Mouse (Mus musculus) bone marrow macrophage, adult 2 months (primary cell): ENCODE results near the gene Tpk1. TPM values are rescaled to one million over a fixed set of nuclear protein-coding genes. Genes with fewer than 3 reads are reported as not detected.

Source experiments
- H3K27ac ChIP-seq: 2 replicates; pipeline ENCODE4 v1.5.1; 2012; ENCODE audit warnings: low read depth, low read length; ENCODE audit not compliant: insufficient read depth
- H3K4me1 ChIP-seq: 2 replicates; pipeline ENCODE4 v1.6.1; 2012; ENCODE audit warnings: low read length; ENCODE audit not compliant: control insufficient read depth, insufficient read depth
- H3K4me3 ChIP-seq: 2 replicates; pipeline ENCODE4 v1.5.1; 2012; ENCODE audit warnings: mild to moderate bottlenecking, low read length, moderate library complexity; ENCODE audit not compliant: insufficient read depth
- CTCF ChIP-seq: IDR thresholded peaks from 2 replicates; pipeline ENCODE4 v1.5.1; 2012; ENCODE audit warnings: low read depth, mild to moderate bottlenecking, low read length, moderate library complexity
- POLR2A ChIP-seq: IDR thresholded peaks from 2 replicates; pipeline ENCODE4 v1.6.1; 2012; ENCODE audit warnings: mild to moderate bottlenecking, low read depth, low read length, borderline replicate concordance
- polyA plus RNA-seq: library from polyadenylated mRNA; stranded (reverse); fragments of >200 nt; gene quantifications from 2 replicates; pipeline ENCODE4 v1.2.4, GENCODE M21; 2012; ENCODE audit not compliant: missing spikeins, insufficient read depth, insufficient read length

The Tpk1 gene
- polyA plus RNA-seq, 1 experiment = 12.1 TPM

DNA sequence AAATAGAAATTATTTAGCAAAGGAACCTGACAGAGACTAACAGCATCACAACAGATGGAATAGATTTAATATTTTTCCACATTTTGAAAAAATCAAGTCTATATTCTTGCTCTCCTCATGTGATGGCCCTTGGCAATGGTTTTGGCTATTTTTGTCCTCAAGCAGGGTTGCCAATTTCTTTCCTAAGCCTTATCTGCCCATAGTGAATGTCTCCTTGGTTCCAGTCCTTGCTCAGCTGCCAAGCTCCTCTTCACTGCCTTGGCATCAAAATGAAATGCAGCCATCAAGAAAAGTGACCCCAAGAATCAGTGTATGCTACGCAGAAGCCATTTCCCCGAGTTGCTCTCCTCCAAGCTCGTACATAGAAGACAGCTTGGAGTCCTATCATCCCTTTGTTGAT lies 263.0 kb downstream of the Tpk1 start:
- Histone ChIP-seq H3K27ac (no peak overlapping the region), H3K4me1 (no peaks in the 10 kb centered on the region), H3K4me3 (no peak overlapping the region)
- TF ChIP-seq CTCF = no peak
- no peak for TF ChIP-seq POLR2A

DNA sequence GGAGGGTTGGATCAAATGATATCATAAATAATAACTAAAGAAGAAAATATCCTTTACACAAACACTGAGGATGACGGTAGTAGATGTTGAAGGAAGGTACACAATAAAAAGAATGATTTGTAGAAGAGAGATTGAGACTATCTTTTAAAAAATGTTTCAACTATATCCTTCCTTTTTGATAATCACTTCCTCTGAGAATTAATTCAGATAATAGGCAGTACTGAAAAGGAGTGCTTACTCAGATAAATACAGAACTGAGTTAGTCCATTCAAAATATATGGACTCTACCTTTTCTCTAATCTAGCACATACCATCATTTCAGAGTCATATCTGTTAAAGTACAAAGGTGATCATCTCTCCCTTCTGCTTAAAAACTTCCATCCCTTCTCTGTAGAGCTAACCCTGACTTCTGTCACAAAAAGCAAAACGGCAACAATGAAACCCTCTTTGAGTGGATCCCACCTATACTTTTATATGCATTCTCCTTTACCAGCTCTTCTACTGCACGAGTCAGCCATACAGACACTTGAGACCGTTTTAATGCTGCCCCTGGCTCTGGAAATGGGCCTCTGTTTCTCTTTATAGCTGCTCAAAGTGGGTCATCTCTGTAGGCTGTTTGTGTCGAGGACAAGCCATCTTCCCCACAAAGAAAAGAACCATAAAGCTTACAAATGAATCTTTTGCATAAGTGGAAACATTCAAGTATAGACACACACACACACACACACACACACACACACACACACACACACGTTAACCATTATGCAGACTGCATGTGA lies 263.7 kb downstream of the Tpk1 start:
- Histone ChIP-seq H3K4me1 (no peaks in the 10 kb centered on the region), H3K27ac (no peak overlapping the region), H3K4me3 (no peak overlapping the region)
- TF ChIP-seq POLR2A (no peak), CTCF (no peak)

DNA sequence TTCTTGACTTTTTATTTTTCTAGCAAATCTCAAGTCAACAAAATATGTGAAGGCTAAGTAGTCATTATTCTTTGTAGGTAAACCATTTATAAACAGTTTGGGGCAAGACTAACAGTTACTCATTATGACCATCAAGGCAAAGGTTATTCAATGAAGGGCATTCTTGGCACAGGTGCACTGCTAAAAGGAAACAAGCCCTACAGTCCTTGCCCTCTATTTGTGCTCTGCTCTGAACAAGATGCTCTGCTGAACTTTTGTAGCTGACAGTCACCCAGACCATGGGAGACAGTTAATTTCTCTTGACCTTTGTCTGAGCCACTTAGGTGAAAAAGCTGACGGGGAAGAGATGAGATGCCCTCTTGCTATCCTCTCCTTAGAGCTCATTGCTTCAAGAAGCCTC lies 269.7 kb downstream of the Tpk1 start:
- Histone ChIP-seq H3K4me1 (0 out of 2 replicates have a peak, but pooled peaks cover 2% of the 10 kb centered on the region), H3K4me3 (no peak overlapping the region), H3K27ac (no peak overlapping the region)
- TF ChIP-seq CTCF (no peak), POLR2A (no peak)

DNA sequence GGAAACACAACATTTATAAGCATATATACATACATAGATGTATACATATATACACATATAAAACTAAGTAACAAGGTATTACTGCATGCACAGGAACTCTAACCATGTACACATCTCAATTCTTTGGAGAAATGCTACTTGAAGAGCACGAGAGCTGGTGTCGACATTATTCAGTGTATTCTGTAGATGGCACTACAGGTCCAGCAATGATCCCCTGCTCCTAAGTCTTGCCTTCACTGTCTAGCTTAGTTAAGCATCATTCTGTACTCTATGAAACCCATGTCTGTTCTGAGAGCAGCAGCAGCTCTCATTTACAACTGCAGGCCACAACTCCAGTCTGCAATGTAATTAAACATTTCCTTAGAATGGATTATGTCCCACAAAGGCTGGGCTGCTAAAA lies 270.5 kb downstream of the Tpk1 start:
- Histone ChIP-seq H3K27ac (no peak overlapping the region), H3K4me1 (0 out of 2 replicates have a peak, but pooled peaks cover 2% of the 10 kb centered on the region), H3K4me3 (no peak overlapping the region)
- TF ChIP-seq CTCF (no peak), POLR2A (no peak)

DNA sequence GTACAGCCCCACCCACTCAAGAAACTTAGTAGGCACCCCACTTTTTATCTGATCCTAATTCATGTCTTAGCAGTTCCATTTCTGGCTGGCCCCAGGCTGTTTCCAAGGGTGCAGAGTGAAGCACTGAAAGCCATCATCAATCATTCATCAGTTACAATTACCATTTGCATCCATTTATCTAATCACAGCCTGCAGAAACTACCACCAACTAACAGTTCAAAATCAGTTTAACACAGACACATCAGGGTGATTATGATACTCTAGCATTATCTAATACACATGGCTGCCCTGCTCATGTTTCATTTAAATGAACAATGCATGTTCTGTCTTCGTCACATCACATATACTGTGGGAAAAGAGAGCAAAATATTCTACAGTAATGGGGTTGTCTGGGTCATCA lies 274.7 kb downstream of the Tpk1 start:
- no peak for TF ChIP-seq POLR2A
- TF ChIP-seq CTCF = no peak
- Histone ChIP-seq H3K27ac (no peak overlapping the region), H3K4me3 (no peak overlapping the region), H3K4me1 (0 out of 2 replicates have a peak, but pooled peaks cover 2% of the 10 kb centered on the region)

GRCm38 (mm10) chr6:43387273-43387672 lies 278.8 kb downstream of the Tpk1 start:
- H3K4me3 ChIP-seq = no peak overlapping the region
- H3K27ac ChIP-seq = no peak overlapping the region
- peaks cover 10% of the 10 kb centered on the region for H3K4me1 ChIP-seq
- TF ChIP-seq CTCF = no peak
- no peak for TF ChIP-seq POLR2A

GRCm38 (mm10) chr6:43384841-43385240 lies 281.2 kb downstream of the Tpk1 start:
- Histone ChIP-seq H3K4me3 (no peak overlapping the region), H3K4me1 (peaks cover 10% of the 10 kb centered on the region), H3K27ac (peak overlapping the region; percentile 9; the same call in 1 of the 2 replicates)
- TF ChIP-seq POLR2A = no peak
- no peak for TF ChIP-seq CTCF

DNA sequence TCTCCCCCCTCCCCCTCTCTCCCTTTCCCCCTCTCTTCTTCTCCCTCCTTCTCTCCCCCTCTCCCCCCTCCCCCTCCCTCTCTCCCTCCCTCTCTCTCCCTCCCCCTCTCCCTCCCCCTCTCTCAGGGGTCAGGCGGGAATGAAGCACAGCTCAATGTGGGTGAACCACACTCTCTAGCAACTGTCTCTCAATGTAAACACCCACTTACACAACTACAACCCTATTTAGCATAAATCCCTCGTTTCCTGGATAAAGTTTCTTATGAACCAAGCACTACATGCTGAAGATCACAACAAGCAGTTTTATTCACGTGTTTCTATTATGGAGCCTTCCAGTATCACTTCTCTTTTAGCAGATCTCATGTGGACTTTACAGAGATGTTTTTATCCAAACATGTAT lies 281.8 kb downstream of the Tpk1 start:
- peaks cover 10% of the 10 kb centered on the region for H3K4me1 ChIP-seq
- no peak for TF ChIP-seq POLR2A
- TF ChIP-seq CTCF = no peak
- H3K27ac ChIP-seq = peak overlapping the region; percentile 53
- no peak overlapping the region for H3K4me3 ChIP-seq

DNA sequence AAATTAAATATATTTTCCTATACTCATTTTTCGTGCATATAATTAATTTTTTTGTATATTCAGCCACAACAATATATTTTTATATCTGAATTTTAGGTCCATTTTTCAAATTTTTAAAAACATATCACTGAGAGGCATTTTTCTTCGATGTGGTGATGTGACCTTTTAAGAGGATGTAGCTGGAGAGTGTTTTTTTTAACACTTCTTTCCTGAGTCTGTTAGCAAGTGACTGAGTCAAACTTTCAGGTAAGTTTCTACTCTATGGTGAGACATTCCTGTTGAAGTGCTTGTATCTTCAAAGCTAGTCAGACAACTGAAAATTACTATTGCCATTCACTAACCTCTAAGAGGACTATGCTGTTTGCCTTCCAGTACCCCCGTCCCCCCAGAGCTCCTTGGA lies 283.3 kb downstream of the Tpk1 start:
- H3K4me1 ChIP-seq = peaks cover 10% of the 10 kb centered on the region
- TF ChIP-seq CTCF (no peak), POLR2A (no peak)
- H3K27ac ChIP-seq = no peak overlapping the region
- no peak overlapping the region for H3K4me3 ChIP-seq

DNA sequence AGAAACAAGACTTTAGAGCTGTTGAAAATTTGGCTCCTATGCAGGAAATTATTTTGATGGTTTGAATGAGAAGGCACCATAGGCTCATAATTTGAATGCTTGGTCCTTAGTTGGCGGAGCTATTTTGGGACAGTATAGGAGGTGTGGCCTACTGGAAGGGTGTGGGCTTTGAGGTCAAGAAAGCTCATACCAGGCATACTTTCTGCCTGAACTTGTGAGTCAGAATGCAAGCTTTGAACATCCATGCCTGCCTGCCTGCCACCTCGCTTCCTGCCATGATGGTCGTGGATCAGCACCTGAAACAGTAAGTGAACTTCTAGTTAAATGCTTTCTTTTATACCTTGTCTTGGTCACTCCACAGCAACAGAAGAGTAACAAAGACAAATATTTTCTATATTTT lies 283.8 kb downstream of the Tpk1 start:
- Histone ChIP-seq H3K4me3 (no peak overlapping the region), H3K27ac (no peak overlapping the region), H3K4me1 (peaks cover 10% of the 10 kb centered on the region)
- TF ChIP-seq POLR2A (no peak), CTCF (no peak)

DNA sequence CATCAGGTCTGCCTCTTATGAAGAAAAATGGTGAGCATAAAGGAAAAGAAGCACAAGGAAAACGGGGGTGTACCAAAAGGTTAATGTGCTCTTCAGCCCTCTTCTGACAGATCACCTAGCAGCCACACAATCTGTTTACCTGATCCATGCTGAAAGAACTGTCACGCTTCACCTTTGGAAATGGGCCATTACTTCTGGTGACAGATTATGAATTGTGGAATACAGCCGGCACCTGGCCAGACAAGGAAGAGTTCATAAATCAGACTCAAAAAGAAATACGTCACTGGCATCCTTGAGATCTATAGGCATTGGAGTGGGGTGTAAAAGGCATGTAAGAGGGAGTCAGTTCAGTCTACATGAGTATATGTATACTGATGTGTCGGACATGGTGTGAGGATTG lies 292.9 kb downstream of the Tpk1 start:
- H3K4me3 ChIP-seq = no peak overlapping the region
- H3K27ac ChIP-seq = no peak overlapping the region
- no peaks in the 10 kb centered on the region for H3K4me1 ChIP-seq
- no peak for TF ChIP-seq CTCF
